Mouse (Mus musculus) urinary bladder, postnatal 4 days (tissue): ENCODE data around the gene Etnk2.

ENCODE experiments used
- DNase-seq, 2 experiments: peaks; one replicate each; pipeline ENCODE4 v3.0.0; 2021 to 2022; ENCODE audit warnings: low spot score in 2 of 2

Gene Etnk2

DNA sequence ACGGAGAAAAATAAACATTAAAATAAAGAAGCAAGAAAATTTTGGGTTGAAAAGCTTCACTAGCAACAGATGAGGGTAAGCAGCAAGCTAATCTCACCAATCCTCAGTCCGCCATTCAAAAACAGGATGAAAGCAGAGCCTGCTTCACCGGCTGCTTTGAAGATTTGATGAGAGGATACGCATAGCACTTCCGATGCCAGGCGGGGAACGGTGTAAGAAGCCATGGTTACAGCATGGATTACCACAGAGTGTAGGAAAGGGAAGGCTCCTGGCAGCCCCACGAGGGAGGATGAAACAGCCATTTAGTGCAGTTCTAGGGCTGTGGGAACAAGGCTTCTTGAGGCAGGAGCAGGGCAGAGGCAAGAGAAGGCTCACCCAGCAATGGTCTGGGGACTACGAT, 11.6 kb upstream of the Etnk2 start:
- no peak for DNase-seq

DNA sequence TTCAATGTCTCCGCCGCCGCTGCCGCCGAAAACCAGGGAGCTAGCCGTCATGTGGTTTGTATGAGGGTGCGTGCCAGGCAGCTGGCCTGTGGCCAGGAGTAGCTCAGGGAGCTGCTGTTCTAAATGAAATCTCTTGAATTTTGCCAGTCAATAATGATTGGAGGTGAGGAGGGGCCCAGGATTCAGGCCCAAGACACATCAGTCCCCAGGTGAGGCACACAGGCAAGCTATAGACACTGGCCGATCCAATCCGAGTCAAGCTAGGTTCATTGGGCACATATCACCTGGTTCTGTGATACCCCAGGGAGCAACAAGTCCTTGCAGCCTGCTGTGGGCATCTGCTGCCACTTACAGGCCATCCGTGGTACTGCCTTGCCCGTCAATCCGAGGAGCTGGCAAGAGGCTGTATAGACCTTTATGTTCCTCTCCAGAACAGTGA, 10.0 kb upstream of the Etnk2 start:
- peak in 1 of 2 experiments; percentile 50 for DNase-seq

GRCm38 (mm10) chr1:133355469-133355868, 7.9 kb upstream of the Etnk2 start:
- no peak for DNase-seq

GRCm38 (mm10) chr1:133355912-133356311, 7.5 kb upstream of the Etnk2 start:
- DNase-seq = no peak

- no peak for DNase-seq
Measured at GRCm38 (mm10) chr1:133356330-133356729, 7.0 kb upstream of the Etnk2 start.

GRCm38 (mm10) chr1:133361006-133361405, 2.4 kb upstream of the Etnk2 start:
- no peak for DNase-seq

DNA sequence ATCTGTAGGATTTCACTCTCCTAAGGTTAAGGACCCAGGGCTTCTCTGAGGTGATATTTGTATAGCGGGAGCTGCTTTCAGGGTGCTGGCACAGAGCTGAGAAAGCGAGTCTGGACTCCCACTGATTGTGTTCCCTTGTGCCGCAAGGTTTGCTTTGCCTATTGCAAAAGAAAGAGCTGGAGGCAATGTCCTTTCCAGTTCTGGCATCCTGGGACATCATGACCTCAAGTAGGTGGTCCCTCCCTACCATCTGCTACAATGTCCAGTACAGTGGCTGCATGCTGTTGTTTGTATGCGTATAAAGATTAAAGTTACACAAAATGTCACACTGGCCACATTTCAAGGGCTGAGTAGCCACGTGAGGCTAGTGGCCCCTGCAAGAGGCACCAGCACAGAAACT, 1.3 kb upstream of the Etnk2 start:
- no peak for DNase-seq

- DNase-seq = no peak
Measured at GRCm38 (mm10) chr1:133364022-133364630, 754 bp downstream of the Etnk2 start.

- DNase-seq = no peak
Measured at GRCm38 (mm10) chr1:133364890-133365289, 1.5 kb downstream of the Etnk2 start.

DNA sequence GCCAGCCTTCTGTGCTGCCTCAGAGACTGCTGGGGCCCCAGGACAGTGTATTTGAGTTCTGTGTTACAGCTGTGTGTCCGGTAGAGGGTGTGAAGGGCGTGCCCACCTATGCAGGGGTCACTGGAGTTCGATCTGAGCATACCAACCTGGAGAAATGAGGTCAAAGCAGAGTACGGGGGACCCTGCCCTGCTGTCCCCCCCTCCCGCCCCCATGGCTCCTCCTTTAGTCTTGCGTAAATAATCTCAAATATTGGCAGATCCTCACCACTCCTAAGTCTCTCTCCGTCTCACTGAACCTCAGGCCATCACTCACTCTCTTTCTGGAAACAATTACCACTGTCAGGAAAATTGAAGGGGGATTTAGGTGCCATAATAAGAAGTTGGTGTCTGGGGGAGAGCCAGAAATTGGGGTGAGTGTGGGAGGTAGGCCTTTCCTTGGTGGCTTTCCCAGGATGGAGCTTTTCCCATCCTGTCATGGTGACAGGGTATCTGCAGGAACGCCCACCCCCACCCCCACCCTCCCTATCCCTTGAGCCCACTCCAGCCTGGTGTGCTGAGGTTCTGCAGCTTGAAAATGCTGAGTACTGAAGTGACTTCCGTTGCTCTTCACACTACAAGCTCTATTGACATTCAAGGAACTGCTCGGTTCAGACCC, 3.7 kb downstream of the Etnk2 start:
- no peak for DNase-seq

DNA sequence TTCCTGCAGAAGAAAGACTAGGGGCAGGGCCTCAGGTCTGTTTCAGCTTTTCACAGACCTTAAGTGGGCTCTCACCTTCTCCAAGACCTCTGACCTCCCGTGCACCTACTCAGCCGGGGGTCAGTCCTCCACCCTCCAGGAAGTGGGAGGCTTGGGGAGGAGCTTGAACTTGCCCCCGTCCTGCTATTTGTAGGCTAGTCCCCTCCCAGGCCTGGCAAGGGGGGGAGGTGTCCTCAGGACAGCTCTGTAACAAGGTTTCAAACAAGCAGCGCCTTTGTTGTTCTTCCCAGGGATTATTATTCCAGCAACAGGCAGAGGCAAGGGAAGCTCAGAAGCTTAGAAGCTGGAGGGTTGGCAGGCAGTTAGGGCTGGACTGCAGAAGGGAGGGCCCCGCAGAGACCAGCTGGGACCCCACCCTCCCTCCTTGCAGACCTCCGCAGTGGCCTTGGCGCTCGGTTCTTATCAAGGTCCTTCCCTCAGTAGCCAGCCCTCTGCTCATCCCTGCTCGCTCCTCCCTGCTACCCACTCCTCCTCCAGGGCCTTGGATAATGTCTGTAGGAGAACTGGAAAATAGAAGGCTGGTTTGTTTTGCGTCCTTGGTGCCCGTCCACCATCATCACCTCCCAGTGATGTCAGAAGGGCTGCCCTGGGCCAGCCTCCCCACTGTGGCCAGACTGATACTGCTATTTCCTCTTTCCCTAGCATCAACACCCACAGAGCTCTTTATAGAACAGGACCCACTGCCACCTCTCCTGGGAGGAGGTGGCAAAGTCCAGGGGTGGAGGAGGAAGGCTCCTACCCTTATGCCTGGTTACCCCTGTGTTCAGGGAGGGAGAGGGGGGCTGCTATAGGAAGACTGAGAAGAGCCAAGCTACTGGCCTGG, 4.5 kb downstream of the Etnk2 start:
- peak in 1 of 2 experiments; percentile 70 for DNase-seq

DNA sequence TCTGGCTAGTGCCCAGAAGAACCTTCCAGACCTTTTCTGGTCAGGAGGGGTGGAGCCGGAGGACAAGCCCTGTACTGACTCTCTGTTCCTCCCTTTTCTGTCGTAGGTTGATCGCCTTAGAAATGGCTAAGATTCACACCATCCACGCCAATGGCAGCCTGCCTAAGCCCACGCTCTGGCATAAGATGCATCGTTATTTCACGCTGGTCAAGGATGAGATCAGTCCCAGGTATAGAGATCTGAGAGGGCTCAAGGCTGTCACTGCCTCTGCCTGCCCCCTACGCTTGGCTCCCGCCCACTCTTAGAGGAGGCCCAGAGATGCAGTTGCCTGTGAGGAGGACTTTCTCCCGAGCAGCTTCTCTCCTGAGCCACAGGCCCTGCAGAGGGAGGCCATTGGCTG, 5.3 kb downstream of the Etnk2 start:
- no peak for DNase-seq

DNA sequence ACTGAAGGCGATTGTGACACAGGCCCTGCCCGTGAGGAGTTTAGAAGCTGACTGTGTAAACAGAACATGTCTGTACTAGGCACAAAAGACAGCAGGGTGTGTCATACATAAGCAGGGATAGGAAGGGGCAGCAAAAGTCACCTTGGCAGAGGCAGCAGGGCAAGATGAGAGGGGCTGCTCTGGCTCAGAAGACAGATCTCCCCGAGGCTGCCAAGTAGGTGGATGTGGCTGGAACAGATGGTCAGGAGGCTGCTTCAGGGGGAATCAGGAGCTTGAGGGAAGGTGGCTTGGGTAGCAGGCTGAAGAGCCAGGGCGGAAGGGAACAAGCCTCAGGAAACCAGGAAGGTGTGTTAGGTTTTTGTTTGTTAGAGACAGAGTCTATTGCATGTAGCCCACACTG, 7.0 kb downstream of the Etnk2 start:
- no peak for DNase-seq

GRCm38 (mm10) chr1:133371431-133371830, 8.1 kb downstream of the Etnk2 start:
- no peak for DNase-seq

DNA sequence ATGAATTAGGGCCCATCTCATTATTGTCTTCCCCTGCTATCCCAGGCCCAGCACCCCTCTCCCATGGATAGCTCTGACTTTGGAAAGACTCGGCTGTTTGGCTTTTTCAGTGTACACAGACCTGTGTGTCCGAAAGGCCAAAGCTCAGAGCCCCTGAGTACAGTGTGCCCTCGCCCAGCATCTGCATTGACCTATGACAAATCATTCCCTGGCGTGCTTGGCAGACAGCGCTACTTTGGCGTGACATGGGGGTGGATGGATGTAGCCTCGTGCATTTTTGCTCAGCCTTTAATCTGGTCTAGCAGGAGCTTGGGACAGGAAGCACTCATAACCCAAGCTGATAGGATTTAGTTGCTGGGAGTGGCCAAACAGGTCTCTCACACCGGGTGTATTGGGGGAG, 8.7 kb downstream of the Etnk2 start:
- no peak for DNase-seq

GRCm38 (mm10) chr1:133375696-133376346, 12.4 kb downstream of the Etnk2 start:
- no peak for DNase-seq

DNA sequence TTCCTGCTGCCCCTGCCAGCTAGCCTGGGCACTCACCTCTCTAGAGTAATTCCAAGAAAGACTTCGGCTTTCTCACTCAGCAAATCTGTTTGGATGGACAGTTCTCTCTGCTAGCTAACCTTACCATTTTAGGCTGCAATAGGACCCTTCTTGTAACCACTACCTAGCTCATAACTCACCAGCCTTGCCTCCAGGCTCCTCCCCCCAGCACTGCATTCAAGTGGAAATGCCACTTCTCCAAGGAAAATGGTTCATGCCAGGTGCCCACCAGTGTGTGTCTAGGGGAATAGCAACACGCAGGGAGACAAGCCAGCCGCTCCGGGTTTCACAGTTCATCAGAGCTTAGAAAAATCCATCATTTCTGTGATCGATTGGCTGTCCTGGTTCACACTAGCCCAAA, 14.2 kb downstream of the Etnk2 start:
- no peak for DNase-seq

GRCm38 (mm10) chr1:133379254-133379985, 16.0 kb downstream of the Etnk2 start:
- DNase-seq = no peak

- DNase-seq = no peak
Measured at GRCm38 (mm10) chr1:133379986-133380320, 16.6 kb downstream of the Etnk2 start.

- peak in 1 of 2 experiments; percentile 42 for DNase-seq
Measured at GRCm38 (mm10) chr1:133380347-133381065, 17.1 kb downstream of the Etnk2 start.

DNA sequence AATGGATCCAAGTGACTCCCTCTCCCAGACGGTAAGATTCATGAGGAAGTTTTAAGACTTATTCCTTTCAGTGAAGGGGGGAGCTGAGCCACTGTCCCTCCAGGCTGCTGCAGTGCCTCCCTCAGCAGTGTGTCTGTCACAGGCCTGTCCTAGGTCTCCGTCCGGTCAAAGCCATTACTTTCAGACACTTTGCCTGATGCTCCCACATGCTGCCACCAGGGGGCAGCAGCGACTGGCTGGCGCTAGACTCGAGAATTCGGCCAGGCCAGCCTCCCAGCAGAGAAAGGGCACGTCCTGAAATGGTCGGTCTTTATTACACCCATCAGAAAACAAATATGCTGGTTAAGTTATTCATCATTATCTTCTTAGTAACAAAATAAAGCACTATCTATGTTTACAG, 18.6 kb downstream of the Etnk2 start:
- DNase-seq = no peak
